Mouse (Mus musculus) G1E (cell line): ENCODE data around the gene Ebf1. TPM values are rescaled to one million over a fixed set of nuclear protein-coding genes. Genes with fewer than 3 reads are reported as not detected.

Source experiments
- ATAC-seq: 2 replicates; pipeline ENCODE4 v1.8.0; 2016; ENCODE audit warnings: mild to moderate bottlenecking; ENCODE audit not compliant: insufficient number of reproducible peaks, poor library complexity, low FRiP score, severe bottlenecking; ENCODE audit errors: extremely low read depth
- DNase-seq: peaks from one replicate; pipeline ENCODE4 v3.0.0; 2012; ENCODE audit warnings: low spot score
- H3K27me3 ChIP-seq: 2 replicates; pipeline ENCODE4 v1.6.1; 2012; ENCODE audit warnings: mild to moderate bottlenecking, low read length, inconsistent platforms; ENCODE audit not compliant: insufficient read depth
- H3K36me3 ChIP-seq: replicated peaks from 2 replicates; pipeline ENCODE3; 2012; ENCODE audit warnings: mild to moderate bottlenecking, inconsistent platforms
- H3K4me1 ChIP-seq: 2 replicates; pipeline ENCODE4 v1.6.1; 2012; ENCODE audit warnings: low read depth, low read length, inconsistent platforms, mixed read lengths; ENCODE audit not compliant: insufficient read depth
- H3K4me3 ChIP-seq: 2 replicates; pipeline ENCODE4 v1.5.1; 2012; ENCODE audit warnings: low read depth, mild to moderate bottlenecking, inconsistent platforms, low read length, moderate library complexity, mixed read lengths
- H3K9me3 ChIP-seq: replicated peaks from 2 replicates; pipeline ENCODE4 v1.6.1; 2012; ENCODE audit warnings: inconsistent platforms
- CTCF ChIP-seq: IDR thresholded peaks from 2 replicates; pipeline ENCODE4 v1.5.1; 2012; ENCODE audit warnings: low read depth, low read length, inconsistent platforms, mixed read lengths
- GATA1 ChIP-seq: IDR thresholded peaks from 2 replicates; pipeline ENCODE4 v1.6.1; 2012; ENCODE audit warnings: borderline replicate concordance, low read length, inconsistent platforms, mixed read lengths
- GATA2 ChIP-seq: IDR thresholded peaks from 2 replicates; pipeline ENCODE4 v1.6.1; 2012; ENCODE audit warnings: low read depth, low read length, inconsistent platforms, borderline replicate concordance
- POLR2AphosphoS5 ChIP-seq: IDR thresholded peaks from 2 replicates; pipeline ENCODE4 v1.6.1; 2012; ENCODE audit warnings: low read depth, low read length, inconsistent platforms; ENCODE audit not compliant: insufficient replicate concordance
- TAL1 ChIP-seq: conservative IDR thresholded peaks from 2 replicates; pipeline ENCODE4 v1.6.1; 2012; ENCODE audit warnings: low read depth, low read length, inconsistent platforms, mixed read lengths
- polyA plus RNA-seq: library from polyadenylated mRNA; stranded (reverse); fragments of >175 nt; gene quantifications from 2 replicates; pipeline ENCODE4 v1.2.3, GENCODE M21; 2012
- total RNA-seq, 2 experiments: library from RNA; stranded (forward) in 1 of 2; stranded (reverse) in 1 of 2; fragments of 200-1000 nt in 1 of 2; fragments of >200 nt in 1 of 2; fragmentation: Nextera tagmentation in 1 of 2; gene quantifications; 2 replicates each; pipeline ENCODE4 v1.2.3; 2014 to 2017

Gene Ebf1
- total and polyA plus RNA-seq, 3 experiments: 0.05 TPM; not detected in 2

- TF ChIP-seq POLR2AphosphoS5 (no peak), CTCF (no peak), GATA1 (no peak), TAL1 (no peak), GATA2 (no peak)
- Histone ChIP-seq H3K9me3 (no peaks in the 10 kb centered on the region), H3K36me3 (no peaks in the 10 kb centered on the region), H3K27me3 (0 out of 2 replicates have a peak, but pooled peaks cover 3% of the 10 kb centered on the region), H3K4me1 (no peaks in the 10 kb centered on the region), H3K4me3 (no peak overlapping the region)
- DNase-seq (no peak), ATAC-seq (no peak)
Observed at GRCm38 (mm10) chr11:44696539-44697201, 79.6 kb downstream of the Ebf1 start.

GRCm38 (mm10) chr11:44700181-44700580 is 83.1 kb downstream of the Ebf1 start:
- H3K9me3 ChIP-seq: no peaks in the 10 kb centered on the region
- H3K4me1 ChIP-seq: no peaks in the 10 kb centered on the region
- no peak for ATAC-seq
- no peaks in the 10 kb centered on the region for H3K36me3 ChIP-seq
- no peak for DNase-seq
- no peak for TF ChIP-seq TAL1
- TF ChIP-seq POLR2AphosphoS5: no peak
- no peak for TF ChIP-seq GATA2
- TF ChIP-seq CTCF: no peak
- TF ChIP-seq GATA1: no peak
- 0 out of 2 replicates have a peak, but pooled peaks cover 3% of the 10 kb centered on the region for H3K27me3 ChIP-seq
- H3K4me3 ChIP-seq: no peak overlapping the region

GRCm38 (mm10) chr11:44701221-44701810 is 84.2 kb downstream of the Ebf1 start:
- ATAC-seq (no peak), DNase-seq (no peak)
- TF ChIP-seq CTCF (no peak), GATA2 (no peak), POLR2AphosphoS5 (no peak), GATA1 (no peak), TAL1 (no peak)
- Histone ChIP-seq H3K4me3 (no peak overlapping the region), H3K27me3 (0 out of 2 replicates have a peak, but pooled peaks cover 3% of the 10 kb centered on the region), H3K4me1 (no peaks in the 10 kb centered on the region), H3K9me3 (no peaks in the 10 kb centered on the region), H3K36me3 (no peaks in the 10 kb centered on the region)

GRCm38 (mm10) chr11:44701864-44702263 is 84.7 kb downstream of the Ebf1 start:
- Histone ChIP-seq H3K27me3 (0 out of 2 replicates have a peak, but pooled peaks cover 3% of the 10 kb centered on the region), H3K9me3 (no peaks in the 10 kb centered on the region), H3K4me3 (no peak overlapping the region), H3K36me3 (no peaks in the 10 kb centered on the region), H3K4me1 (no peaks in the 10 kb centered on the region)
- no peak for DNase-seq
- TF ChIP-seq GATA2 (no peak), GATA1 (no peak), TAL1 (no peak), CTCF (no peak), POLR2AphosphoS5 (no peak)
- no peak for ATAC-seq

- TF ChIP-seq GATA2 (no peak), GATA1 (no peak), CTCF (no peak), POLR2AphosphoS5 (no peak), TAL1 (no peak)
- no peak for DNase-seq
- no peaks in the 10 kb centered on the region for H3K4me1 ChIP-seq
- H3K36me3 ChIP-seq: no peaks in the 10 kb centered on the region
- H3K4me3 ChIP-seq: no peak overlapping the region
- no peaks in the 10 kb centered on the region for H3K9me3 ChIP-seq
- peaks cover 6% of the 10 kb centered on the region; the same call in 1 of the 2 replicates for H3K27me3 ChIP-seq
- no peak for ATAC-seq
Observed at GRCm38 (mm10) chr11:44702716-44703486, 85.8 kb downstream of the Ebf1 start.

GRCm38 (mm10) chr11:44703951-44704350 is 86.8 kb downstream of the Ebf1 start:
- Histone ChIP-seq H3K4me1 (no peaks in the 10 kb centered on the region), H3K27me3 (peaks cover 6% of the 10 kb centered on the region; the same call in 1 of the 2 replicates), H3K36me3 (no peaks in the 10 kb centered on the region), H3K9me3 (no peaks in the 10 kb centered on the region), H3K4me3 (no peak overlapping the region)
- no peak for DNase-seq
- TF ChIP-seq GATA1 (no peak), TAL1 (no peak), GATA2 (no peak), POLR2AphosphoS5 (no peak), CTCF (no peak)
- no peak for ATAC-seq
